Mouse (Mus musculus) bone marrow, adult 2 months (tissue): ENCODE results near the gene Tnxb.

Experiments used
- CTCF ChIP-seq: fragments of 200-500 bp; IDR thresholded peaks from 2 replicates; pipeline ENCODE4 v1.5.1; 2011; ENCODE audit warnings: low read length, control low read depth; ENCODE audit not compliant: control insufficient read depth, insufficient read depth
- POLR2A ChIP-seq: fragments of 200-500 bp; IDR thresholded peaks from 2 replicates; pipeline ENCODE4 v1.6.1; 2011; ENCODE audit warnings: low read depth, mild to moderate bottlenecking, control low read depth, low read length, borderline replicate concordance; ENCODE audit not compliant: control insufficient read depth

DNA sequence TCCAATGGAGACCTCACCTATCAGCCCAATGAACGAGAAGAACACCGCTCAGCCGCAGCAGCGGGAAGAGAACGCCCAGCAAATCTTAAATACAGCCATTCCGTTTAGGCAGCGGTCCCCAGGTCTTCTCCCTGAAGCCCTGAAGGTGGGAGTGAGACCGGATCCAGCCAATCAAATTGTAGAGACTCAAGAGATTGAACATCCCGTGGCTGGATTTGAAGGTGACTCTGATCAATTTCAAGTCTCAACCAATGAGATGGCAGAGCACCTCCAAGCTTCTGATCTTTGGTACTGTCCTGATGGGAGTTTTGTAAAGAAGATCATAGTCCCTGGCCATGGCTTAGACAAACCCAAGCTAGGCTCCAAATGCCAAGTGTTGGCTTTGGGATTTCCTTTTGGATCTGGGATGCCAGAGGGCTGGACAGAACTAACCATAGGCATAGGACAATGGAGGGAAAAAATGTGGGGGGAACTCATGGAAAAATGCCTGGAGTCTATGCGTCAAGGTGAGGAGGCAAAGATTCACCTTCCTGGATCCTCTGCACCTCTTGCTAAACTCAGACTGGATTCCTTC lies 25.0 kb upstream of the Tnxb start:
- TF ChIP-seq CTCF (no peak), POLR2A (no peak)
